Mouse (Mus musculus): ENCODE measurements around the gene Zfyve28.

Zfyve28 gene

GRCm38 (mm10) chr5:34205788-34206187, 82.5 kb downstream of the Zfyve28 start:
- DNase-seq (ENCODE audit: low spot score): no peak

DNA sequence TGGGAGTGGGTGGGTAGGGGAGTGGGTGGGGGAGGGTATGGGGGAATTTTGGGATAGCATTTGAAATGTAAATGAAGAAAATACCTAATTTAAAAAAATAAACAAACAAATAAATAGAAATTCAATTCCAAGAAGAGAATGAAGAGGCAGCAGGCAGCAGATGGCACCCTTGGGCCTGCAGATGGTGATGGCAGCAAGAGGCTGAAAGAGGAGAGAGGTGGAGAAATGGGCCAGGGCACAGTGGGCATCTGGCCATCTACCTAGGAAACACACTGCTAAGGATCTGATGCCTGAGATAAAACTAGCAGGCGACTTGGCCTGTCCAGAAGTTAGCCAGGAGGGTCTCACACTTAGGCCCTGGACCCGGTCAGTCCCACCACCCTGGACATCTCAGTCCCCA, 83.3 kb downstream of the Zfyve28 start:
- DNase-seq (ENCODE audit: low spot score): no peak

DNA sequence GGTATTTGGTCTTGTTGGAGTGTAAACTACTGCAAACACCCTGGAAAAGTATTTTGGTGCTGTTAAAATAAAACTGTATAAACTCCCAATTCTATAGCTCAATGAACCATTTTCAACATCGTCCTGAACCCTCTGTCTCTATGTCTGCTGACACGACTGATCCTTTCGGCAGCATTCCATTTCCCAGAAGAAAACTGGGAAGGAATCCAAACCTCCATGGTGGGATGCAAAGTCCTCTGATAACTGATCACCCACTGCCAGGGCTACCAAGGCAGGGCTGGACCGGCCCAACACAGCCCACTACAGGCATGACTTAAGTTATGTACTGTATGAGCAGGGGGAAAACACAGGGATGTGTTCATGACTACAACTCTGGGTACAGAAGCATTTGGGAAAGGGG, 86.2 kb downstream of the Zfyve28 start:
- no peak for DNase-seq (ENCODE audit: low spot score)

DNA sequence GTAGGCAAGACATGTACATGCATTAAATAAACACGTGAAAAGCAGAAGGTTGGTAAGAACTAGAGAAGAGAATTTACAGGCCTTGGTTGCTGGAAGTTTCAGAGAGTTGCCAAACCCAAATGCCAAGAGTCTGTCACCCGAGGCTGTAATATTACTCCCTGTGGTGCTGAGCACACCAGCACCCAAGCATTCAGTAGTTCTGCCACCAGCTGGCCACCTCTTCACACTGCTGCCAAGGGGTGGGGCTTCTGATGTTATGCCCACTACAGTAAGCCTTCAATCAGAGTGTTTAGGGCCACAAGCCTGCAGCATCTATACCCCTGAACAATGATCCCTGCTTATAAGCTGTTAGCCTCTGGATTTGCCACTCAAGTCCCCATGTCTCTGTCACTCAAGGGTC, 86.9 kb downstream of the Zfyve28 start:
- no peak for DNase-seq (ENCODE audit: low spot score)

DNA sequence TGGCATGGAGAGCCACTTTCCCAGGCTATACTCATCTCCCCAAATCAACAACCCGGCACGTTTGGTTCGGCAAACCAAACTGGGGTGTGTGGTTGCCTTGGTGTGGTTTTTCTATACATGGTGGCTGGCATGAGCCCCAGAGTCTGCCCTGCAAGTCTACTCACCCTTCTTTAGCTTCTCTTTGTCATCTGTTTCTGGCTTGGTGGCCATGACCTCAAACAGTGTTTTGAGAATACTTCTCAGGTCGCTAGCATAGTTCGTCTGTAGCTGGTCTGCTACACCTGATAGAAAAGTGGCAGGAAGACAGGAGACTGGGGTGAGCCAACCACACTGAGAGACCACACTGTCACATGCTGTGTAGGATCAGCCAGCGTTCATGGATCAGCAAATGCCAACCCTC, 89.6 kb downstream of the Zfyve28 start:
- DNase-seq (ENCODE audit: low spot score): no peak

DNA sequence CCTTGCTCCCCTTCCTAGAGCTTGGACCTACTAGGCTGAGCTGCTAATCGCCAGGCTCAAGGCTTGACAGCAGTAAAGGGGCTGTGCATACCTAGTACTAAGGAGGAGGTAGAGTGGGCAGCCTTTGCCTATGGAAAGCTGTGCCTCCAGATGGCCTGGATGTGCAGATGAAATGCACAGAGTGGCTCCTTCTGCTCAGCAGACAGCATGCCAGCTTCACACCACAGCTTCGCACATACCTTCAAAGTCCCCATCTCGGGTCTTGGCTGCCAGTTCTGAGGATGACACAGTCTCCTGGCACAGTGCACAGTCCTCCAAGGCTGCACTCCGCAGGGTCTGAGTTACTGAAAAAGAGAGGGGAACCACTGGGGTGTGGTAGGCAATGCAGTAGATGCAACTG, 91.0 kb downstream of the Zfyve28 start:
- DNase-seq (ENCODE audit: low spot score): no peak

- DNase-seq (ENCODE audit: low spot score): no peak
Measured at GRCm38 (mm10) chr5:34196423-34196822, 91.8 kb downstream of the Zfyve28 start.

DNA sequence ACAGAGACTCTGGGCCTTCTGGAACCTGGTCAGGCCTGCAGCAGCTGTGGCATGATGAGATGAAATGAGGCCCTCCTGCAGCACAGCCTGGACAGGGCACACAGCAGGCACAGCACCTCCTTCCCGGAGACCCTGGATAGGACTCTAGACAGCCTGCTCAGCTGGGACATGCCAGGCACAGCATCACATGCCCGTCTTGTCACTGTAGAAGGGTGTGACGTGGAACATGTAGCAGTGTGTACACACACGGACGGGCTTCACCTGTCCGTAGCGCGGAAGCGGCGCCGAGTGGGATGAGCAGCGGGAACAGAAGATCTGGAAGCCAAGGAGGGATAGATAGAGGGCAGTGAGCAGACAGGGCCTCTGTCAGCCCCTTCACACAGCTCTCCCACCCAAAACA, 92.5 kb downstream of the Zfyve28 start:
- DNase-seq (ENCODE audit: low spot score): no peak

- no peak for DNase-seq (ENCODE audit: low spot score)
Measured at GRCm38 (mm10) chr5:34194975-34195662, 93.1 kb downstream of the Zfyve28 start.

- DNase-seq (ENCODE audit: low spot score): no peak
Measured at GRCm38 (mm10) chr5:34194426-34194825, 93.8 kb downstream of the Zfyve28 start.

DNA sequence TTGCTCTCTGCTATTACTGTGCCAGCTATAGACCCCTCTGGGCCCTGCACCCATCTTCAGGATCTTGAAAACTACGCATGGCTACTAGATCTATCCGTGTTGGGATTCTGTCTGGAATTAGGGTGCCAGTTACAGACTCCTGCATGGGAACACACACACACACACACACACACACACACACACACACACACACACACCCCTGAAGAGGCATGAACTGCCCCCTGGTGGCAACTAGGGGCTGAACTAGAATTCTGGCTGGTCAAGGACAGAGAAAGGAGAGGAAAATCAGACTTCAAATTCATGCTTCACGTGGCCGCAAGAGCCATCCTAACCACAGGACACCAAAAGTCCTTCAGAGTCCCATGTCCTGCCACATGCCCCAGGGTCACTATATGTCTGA, 96.4 kb downstream of the Zfyve28 start:
- DNase-seq (ENCODE audit: low spot score): no peak

DNA sequence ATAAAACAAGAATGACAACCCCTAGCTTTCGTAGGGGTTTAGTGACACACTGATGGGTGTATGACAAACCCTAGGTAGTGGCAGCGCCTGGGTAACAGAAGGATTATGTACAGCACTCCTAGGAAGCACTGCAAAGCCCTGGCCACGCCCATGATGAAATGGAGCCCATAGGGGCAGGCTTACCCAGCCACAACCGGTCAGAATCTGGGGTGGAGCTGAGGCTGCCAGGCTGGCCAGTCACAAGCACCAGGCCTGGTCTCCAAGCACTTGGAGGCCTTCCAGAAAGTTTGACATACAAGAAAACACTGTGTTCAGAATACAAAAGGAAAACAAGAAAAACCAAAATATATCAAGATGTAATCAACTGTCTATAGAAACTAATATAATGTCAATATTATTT, 97.2 kb downstream of the Zfyve28 start:
- peak; percentile 46 for DNase-seq (ENCODE audit: low spot score)

GRCm38 (mm10) chr5:34189521-34189920, 98.7 kb downstream of the Zfyve28 start:
- no peak for DNase-seq (ENCODE audit: low spot score)

- DNase-seq (ENCODE audit: low spot score): no peak
Measured at GRCm38 (mm10) chr5:34188856-34189255, 99.4 kb downstream of the Zfyve28 start.

DNA sequence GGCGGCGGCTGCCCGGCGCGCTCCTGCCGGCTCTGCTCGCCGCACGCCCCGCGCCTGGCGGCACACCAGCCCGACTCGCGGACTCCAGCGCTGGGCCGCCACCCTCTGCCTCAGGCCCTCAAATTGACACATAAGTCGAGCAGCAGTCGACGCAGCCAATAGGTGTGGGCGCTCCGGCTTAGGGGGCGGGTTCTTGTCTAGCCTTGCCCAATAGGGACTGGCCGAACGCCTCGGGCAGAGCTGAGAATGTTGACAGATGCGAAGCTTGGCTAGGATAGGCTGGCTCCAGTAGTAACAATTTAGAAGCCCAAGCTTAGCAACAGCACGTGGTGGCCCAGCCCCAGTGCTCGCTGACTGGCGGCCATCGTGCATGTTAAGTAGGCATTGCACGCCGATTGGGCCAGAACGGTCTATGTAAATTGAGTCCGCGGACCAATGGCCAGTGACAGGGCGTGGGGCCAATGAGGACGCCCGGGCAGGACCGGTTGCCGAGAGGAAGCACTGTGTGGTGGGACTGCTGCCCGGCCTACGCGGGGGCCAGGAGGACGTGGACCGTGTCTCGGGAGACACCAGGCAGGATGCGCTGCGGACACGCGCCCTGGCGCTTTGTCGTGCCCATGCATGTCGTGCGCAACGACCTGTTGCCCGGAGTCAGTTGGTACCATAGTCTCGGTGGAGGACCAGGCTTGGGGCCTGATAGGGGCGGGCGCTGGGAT, 100.5 kb downstream of the Zfyve28 start, which contains the start of gene Mxd4:
Gene Mxd4, minus strand, starts transcription at position 120 of the 716 bp plus-strand sequence.
- peak; percentile 100 for DNase-seq (ENCODE audit: low spot score)

GRCm38 (mm10) chr5:34186961-34187391, 101.3 kb downstream of the Zfyve28 start:
- DNase-seq (ENCODE audit: low spot score): peak; percentile 38

- no peak for DNase-seq (ENCODE audit: low spot score)
Measured at GRCm38 (mm10) chr5:34186391-34186790, 101.9 kb downstream of the Zfyve28 start.

GRCm38 (mm10) chr5:34185791-34186190, 102.5 kb downstream of the Zfyve28 start:
- no peak for DNase-seq (ENCODE audit: low spot score)

- peak; percentile 0 for DNase-seq (ENCODE audit: low spot score)
Measured at GRCm38 (mm10) chr5:34185051-34185580, 103.1 kb downstream of the Zfyve28 start.

- peak; percentile 1 for DNase-seq (ENCODE audit: low spot score)
Measured at GRCm38 (mm10) chr5:34183976-34184375, 104.3 kb downstream of the Zfyve28 start.

DNA sequence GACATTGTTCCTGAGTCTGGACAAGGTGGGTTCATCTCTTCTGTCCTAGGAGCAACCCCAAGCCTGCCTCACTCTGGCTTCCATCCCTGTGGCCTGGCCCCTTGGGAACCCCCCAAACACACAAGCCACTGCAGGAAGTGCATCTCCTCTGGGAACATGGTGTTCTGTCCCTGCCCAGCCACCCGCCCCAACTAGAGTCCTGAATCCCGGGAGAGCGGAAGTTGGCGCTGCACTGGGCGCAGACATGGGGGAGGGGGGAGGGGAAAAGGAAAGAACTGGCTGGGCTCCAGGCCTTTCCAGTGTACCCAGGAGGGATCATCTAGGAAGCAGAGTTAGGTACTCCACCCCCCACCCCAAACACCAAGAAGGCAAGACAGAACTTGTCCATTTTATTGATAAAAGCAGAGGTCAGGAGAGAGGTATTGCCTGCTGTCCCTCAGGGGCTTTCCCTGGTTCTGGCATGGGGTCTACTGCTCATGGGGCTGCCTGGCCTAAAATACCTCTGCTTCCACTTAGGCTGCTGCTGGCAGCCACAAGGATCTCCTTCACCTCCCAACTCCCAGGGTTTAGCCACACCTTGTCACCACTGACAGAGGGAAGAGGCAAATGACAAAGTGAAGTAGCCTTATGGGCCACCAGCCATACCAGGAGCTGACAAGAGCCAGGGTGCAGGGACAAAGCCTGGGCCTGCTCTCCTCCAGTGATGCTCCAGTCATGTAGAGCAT, 104.9 kb downstream of the Zfyve28 start:
- DNase-seq (ENCODE audit: low spot score): peak; percentile 1

DNA sequence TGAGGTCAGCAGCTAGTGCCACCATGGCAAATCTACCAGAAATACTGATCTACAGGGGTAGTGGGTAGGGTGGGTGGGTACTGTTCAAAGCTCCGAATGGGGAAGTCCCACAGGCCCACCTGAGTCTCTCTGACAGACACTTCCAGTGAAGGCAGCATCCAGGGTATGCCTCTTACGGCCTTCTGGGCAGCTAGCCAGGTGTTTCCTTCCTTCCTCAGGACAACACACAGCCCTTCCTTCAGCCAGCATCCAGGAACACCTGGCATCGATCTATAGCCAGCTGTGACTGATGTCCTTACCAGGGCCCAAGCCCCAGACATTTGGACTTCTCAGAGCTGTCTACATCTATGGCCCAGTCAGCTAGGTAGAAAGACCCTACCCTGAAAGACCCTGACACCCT, 105.8 kb downstream of the Zfyve28 start:
- peak; percentile 1 for DNase-seq (ENCODE audit: low spot score)

DNA sequence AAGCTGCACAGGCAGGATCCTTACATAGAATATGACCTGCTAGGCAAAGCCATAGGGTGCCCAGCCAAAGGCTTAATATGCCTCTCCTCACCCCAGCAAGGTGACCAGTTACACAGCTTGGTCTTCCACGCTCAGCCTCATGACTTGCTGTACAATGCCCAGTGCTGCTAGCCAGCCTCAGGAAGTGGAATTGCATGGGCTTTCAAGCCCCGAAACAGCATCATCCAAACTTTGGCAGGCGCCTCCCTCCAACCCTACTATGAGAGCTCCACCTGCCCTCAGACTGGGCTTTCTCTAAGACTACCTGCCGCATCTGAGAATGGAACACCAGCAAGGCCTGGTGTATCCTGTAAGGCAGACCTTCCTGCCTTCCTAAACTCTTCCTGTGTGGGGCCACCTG, 110.4 kb downstream of the Zfyve28 start:
- no peak for DNase-seq (ENCODE audit: low spot score)
